Mouse (Mus musculus) stomach, postnatal 0 days (tissue): ENCODE results near the gene Gm20532.

Source experiments
- CTCF ChIP-seq: IDR thresholded peaks from 2 replicates; pipeline ENCODE4 v1.5.1; 2016; ENCODE audit warnings: antibody characterized with exemption, low read depth, mild to moderate bottlenecking, moderate library complexity
- EP300 ChIP-seq: optimal IDR thresholded peaks from 2 replicates; pipeline ENCODE3; 2016; ENCODE audit warnings: antibody characterized with exemption

GRCm38 (mm10) chr2:26588573-26588972 is 2.1 kb downstream of the Gm20532 start:
- TF ChIP-seq CTCF (no peak), EP300 (no peak)
